Mouse (Mus musculus) myocyte (in vitro differentiated cells): ENCODE measurements around the gene Steap3. TPM values are rescaled to one million over a fixed set of nuclear protein-coding genes. Genes with fewer than 3 reads are reported as not detected.
A peak's percentile ranks its signal among the peaks of the same experiment; 100 is the strongest.

ENCODE experiments used
- H3K27me3 ChIP-seq: one replicate; pipeline ENCODE4 v1.6.1; 2011; ENCODE audit not compliant: control insufficient read depth, insufficient read depth, insufficient read length
- H3K36me3 ChIP-seq: one replicate; pipeline ENCODE4 v1.6.1; 2011; ENCODE audit not compliant: control insufficient read depth, insufficient read depth
- H3K4me2 ChIP-seq: one replicate; pipeline ENCODE4 v1.6.1; 2011; ENCODE audit warnings: low read depth, control low read depth
- H3K4me3 ChIP-seq: one replicate; pipeline ENCODE4 v1.5.1; 2011; ENCODE audit warnings: mild to moderate bottlenecking, control low read depth, moderate library complexity
- H3K79me2 ChIP-seq: one replicate; pipeline ENCODE4 v1.6.1; 2011; ENCODE audit not compliant: control insufficient read depth, insufficient read depth
- H3ac ChIP-seq: one replicate; pipeline ENCODE4 v1.6.1; 2011; ENCODE audit not compliant: control insufficient read depth, insufficient read length
- CEBPB ChIP-seq: IDR thresholded peaks from 2 replicates; pipeline ENCODE4 v1.6.1; 2011; ENCODE audit warnings: mild to moderate bottlenecking, moderate library complexity; ENCODE audit not compliant: poor library complexity, insufficient read depth, severe bottlenecking
- E2F4 ChIP-seq: IDR thresholded peaks from one replicate; pipeline ENCODE4 v1.6.1; 2011; ENCODE audit warnings: mild to moderate bottlenecking, control low read depth, moderate library complexity; ENCODE audit not compliant: insufficient read depth
- MAX ChIP-seq: IDR thresholded peaks from one replicate; pipeline ENCODE4 v1.6.1; 2011; ENCODE audit warnings: low read depth, mild to moderate bottlenecking, control low read depth
- MYOD1 ChIP-seq, 3 experiments: IDR thresholded peaks; one replicate each; pipeline ENCODE4 v1.6.1; 2011; ENCODE audit warnings: control low read depth in 2 of 3, low read depth in 2 of 3, mild to moderate bottlenecking in 2 of 3, moderate library complexity in 1 of 3; ENCODE audit not compliant: insufficient read length in 2 of 3, control insufficient read depth in 1 of 3
- MYOG ChIP-seq, 3 experiments: IDR thresholded peaks; one replicate each; pipeline ENCODE4 v1.6.1; 2011; ENCODE audit warnings: control low read depth in 2 of 3, low read depth in 2 of 3, mild to moderate bottlenecking in 2 of 3; ENCODE audit not compliant: insufficient read length in 2 of 3, control insufficient read depth in 1 of 3, insufficient read depth in 1 of 3
- POLR2A ChIP-seq: IDR thresholded peaks from one replicate; pipeline ENCODE4 v1.6.1; 2011; ENCODE audit warnings: low read depth, mild to moderate bottlenecking, control low read depth, moderate library complexity; ENCODE audit not compliant: insufficient read length
- POLR2AphosphoS2 ChIP-seq: IDR thresholded peaks from one replicate; pipeline ENCODE4 v1.6.1; 2011; ENCODE audit warnings: low read depth, control low read depth; ENCODE audit not compliant: insufficient read length
- REST ChIP-seq: IDR thresholded peaks from one replicate; pipeline ENCODE4 v1.6.1; 2011; ENCODE audit warnings: mild to moderate bottlenecking, control low read depth, moderate library complexity; ENCODE audit not compliant: insufficient read depth, insufficient read length
- SRF ChIP-seq: IDR thresholded peaks from one replicate; pipeline ENCODE4 v1.6.1; 2011; ENCODE audit warnings: low read depth; ENCODE audit not compliant: control insufficient read depth, insufficient read length
- TCF12 ChIP-seq: IDR thresholded peaks from one replicate; pipeline ENCODE4 v1.6.1; 2011; ENCODE audit warnings: mild to moderate bottlenecking, control low read depth; ENCODE audit not compliant: poor library complexity, insufficient read depth, severe bottlenecking
- TCF3 ChIP-seq: IDR thresholded peaks from one replicate; pipeline ENCODE4 v1.6.1; 2011; ENCODE audit warnings: low read depth, control low read depth; ENCODE audit not compliant: insufficient read length
- USF1 ChIP-seq: IDR thresholded peaks from one replicate; pipeline ENCODE4 v1.6.1; 2011; ENCODE audit warnings: low read depth, mild to moderate bottlenecking, control low read depth, moderate library complexity
- polyA plus RNA-seq: library from polyadenylated mRNA; unstranded; fragments of >200 nt; fragmentation: generic; extraction: Trizol; gene quantifications from one replicate; pipeline ENCODE4 v1.2.1, GENCODE M21; 2012; ENCODE audit warnings: missing spikeins

Gene Steap3
- polyA plus RNA-seq, 1 experiment: 33.7 TPM

DNA sequence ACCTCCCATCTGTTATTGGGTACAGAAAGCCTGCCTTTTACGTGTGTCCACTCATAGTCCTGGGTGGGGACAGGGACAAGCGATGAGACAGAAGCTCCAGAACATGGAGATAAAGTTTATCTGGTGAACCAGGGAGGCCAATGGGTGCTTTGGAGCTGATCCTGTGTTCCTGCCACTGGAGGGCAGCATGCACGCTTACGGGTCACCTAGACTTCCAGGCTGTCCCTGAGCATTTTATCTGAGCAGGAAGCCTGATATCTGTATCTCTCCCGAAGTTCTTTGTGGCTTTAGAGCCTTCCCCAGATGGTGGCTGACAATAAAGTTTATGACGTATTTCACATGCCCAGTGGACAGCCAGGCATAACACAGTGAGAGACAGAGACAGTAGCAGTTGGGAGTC, 41.2 kb downstream of the Steap3 start:
- Histone ChIP-seq H3K4me2 (no peak overlapping the region), H3K79me2 (no peaks in the 10 kb centered on the region), H3K4me3 (no peak overlapping the region), H3K36me3 (peaks cover 4% of the 10 kb centered on the region), H3ac (no peak overlapping the region), H3K27me3 (no peaks in the 10 kb centered on the region)
- TF ChIP-seq REST (no peak), TCF3 (no peak), POLR2A (no peak), TCF12 (no peak), MYOD1 (IDR thresholded peaks at IDR 0.05; ENCODE audit: control insufficient read depth in 1 of 3, insufficient read length in 2 of 3, low read depth in 2 of 3) (no peak), SRF (no peak), MAX (no peak), E2F4 (no peak), POLR2AphosphoS2 (no peak), USF1 (no peak), MYOG (IDR thresholded peaks at IDR 0.05; ENCODE audit: control insufficient read depth in 1 of 3, insufficient read depth in 1 of 3, insufficient read length in 2 of 3, low read depth in 2 of 3) (no peak), CEBPB (no peak)

DNA sequence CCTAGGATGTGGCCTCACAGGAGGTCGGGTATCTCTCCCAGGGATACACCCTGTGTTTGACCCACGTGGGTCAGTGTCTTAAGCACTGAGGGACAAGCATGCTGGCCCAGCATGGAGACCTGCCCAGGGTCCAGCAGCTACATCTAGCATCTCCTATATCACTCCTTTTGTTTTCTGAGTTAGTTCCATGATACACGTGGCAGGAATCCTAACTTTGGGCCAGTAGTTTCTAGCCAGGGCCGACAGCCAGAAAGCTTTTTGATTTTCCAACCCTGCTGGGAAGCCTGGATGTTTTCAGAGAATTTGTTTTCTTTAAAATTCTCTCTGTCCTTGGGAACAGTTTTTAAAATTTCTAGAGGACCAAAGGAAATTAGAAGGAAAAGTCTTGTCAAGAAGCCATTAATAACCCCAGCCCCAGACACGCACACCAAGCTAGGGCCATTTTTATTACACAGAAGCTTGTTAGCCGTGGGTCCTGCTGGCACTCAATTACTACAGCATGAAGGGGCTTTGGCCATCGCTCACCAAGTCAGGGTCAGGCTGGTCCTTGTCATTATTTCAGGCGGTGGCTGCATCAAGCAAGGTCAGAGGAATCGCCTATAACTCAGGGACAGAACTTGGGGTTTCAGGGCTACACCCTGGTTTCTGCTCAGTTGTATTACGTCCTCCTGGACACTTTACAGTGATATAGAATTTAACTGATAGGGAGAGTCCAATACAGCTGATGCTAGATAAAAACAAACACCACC, 42.6 kb downstream of the Steap3 start:
- Histone ChIP-seq H3K4me2 (no peak overlapping the region), H3ac (no peak overlapping the region), H3K4me3 (no peak overlapping the region), H3K27me3 (no peaks in the 10 kb centered on the region), H3K36me3 (peaks cover 4% of the 10 kb centered on the region), H3K79me2 (no peaks in the 10 kb centered on the region)
- no peak for TF ChIP-seq CEBPB
- TF ChIP-seq TCF12: no peak
- TF ChIP-seq REST: no peak
- TF ChIP-seq E2F4: no peak
- no peak for TF ChIP-seq POLR2AphosphoS2
- no peak for TF ChIP-seq SRF
- no peak for TF ChIP-seq USF1
- no peak for TF ChIP-seq MYOD1 (IDR thresholded peaks at IDR 0.05; ENCODE audit: control insufficient read depth in 1 of 3, insufficient read length in 2 of 3, low read depth in 2 of 3)
- TF ChIP-seq POLR2A: no peak
- no peak for TF ChIP-seq TCF3
- no peak for TF ChIP-seq MYOG (IDR thresholded peaks at IDR 0.05; ENCODE audit: control insufficient read depth in 1 of 3, insufficient read depth in 1 of 3, insufficient read length in 2 of 3, low read depth in 2 of 3)
- no peak for TF ChIP-seq MAX

DNA sequence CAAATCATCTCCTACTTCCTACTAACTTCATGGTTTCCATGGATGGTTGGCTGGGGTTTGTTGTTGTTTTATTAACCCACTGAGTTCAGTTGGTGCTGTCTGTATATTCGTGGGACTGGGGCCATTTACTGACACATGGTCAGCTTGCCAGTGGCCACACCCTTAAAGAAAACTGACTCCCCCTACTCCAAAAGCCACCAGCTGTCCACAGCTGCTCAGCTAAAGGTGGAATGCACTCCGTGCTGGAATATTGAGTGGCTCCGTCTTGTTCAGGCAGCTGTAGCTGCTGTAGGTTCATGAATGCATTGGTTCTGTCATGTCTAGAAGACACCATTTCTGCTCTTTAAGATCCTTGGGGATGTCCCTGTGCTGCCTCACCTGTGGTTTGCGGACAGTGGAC, 48.9 kb downstream of the Steap3 start:
- Histone ChIP-seq H3K36me3 (peaks cover 4% of the 10 kb centered on the region), H3K4me3 (no peak overlapping the region), H3ac (no peak overlapping the region), H3K27me3 (no peaks in the 10 kb centered on the region), H3K79me2 (no peaks in the 10 kb centered on the region), H3K4me2 (no peak overlapping the region)
- TF ChIP-seq MYOG (IDR thresholded peaks at IDR 0.05; ENCODE audit: control insufficient read depth in 1 of 3, insufficient read depth in 1 of 3, insufficient read length in 2 of 3, low read depth in 2 of 3) (no peak), POLR2A (no peak), TCF3 (no peak), CEBPB (no peak), MAX (no peak), MYOD1 (IDR thresholded peaks at IDR 0.05; ENCODE audit: control insufficient read depth in 1 of 3, insufficient read length in 2 of 3, low read depth in 2 of 3) (peak in 1 of 3 experiments; percentile 22), E2F4 (no peak)

DNA sequence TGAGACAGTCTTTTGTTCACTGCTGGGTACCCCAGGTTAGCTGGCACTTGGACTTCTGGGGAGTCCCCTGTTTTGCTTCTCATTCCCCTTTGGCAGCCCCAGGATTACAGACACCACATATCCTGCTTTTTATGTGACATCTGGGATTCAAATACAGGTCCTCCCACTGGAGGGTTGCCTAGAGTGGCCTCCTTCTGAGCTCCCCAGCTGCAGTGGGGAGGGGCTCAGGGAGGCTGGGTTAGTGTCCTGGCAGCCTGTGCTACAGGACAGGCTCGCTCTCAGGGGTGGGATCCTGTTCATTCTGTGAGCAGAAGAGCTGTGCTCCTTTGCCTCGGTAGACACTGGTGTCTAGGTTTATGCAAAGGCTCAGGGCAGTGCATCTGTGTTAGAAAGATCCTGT, 51.2 kb downstream of the Steap3 start:
- H3K36me3 ChIP-seq: no peaks in the 10 kb centered on the region
- TF ChIP-seq POLR2AphosphoS2: no peak
- TF ChIP-seq POLR2A: no peak
- no peak for TF ChIP-seq USF1
- TF ChIP-seq MYOG (IDR thresholded peaks at IDR 0.05; ENCODE audit: control insufficient read depth in 1 of 3, insufficient read depth in 1 of 3, insufficient read length in 2 of 3, low read depth in 2 of 3): no peak
- TF ChIP-seq TCF12: no peak
- no peak for TF ChIP-seq REST
- TF ChIP-seq TCF3: no peak
- TF ChIP-seq SRF: no peak
- TF ChIP-seq E2F4: no peak
- TF ChIP-seq MYOD1 (IDR thresholded peaks at IDR 0.05; ENCODE audit: control insufficient read depth in 1 of 3, insufficient read length in 2 of 3, low read depth in 2 of 3): no peak
- TF ChIP-seq MAX: no peak
- no peak for TF ChIP-seq CEBPB
- no peaks in the 10 kb centered on the region for H3K27me3 ChIP-seq
- no peak overlapping the region for H3K4me2 ChIP-seq
- H3ac ChIP-seq: no peak overlapping the region
- H3K79me2 ChIP-seq: no peaks in the 10 kb centered on the region
- no peak overlapping the region for H3K4me3 ChIP-seq

DNA sequence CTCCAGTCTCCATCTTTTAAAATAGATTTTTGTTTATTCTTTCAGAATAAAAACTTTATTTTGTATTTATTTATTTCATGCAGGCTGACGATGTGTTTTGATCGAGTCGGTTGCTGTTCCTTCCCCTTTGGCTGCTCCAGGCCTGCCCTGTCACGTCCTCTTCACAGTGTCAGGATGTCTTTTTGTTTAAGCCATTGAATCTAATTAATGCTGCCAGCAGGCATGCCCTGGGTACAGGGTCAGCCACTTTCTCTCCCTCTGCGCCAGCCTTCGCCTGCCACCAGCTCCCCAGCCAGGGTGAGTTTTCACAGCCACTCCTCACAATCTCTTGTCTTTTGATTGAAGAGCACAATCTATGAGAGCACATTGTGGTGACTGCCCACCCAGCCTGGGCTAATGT, 51.7 kb downstream of the Steap3 start:
- TF ChIP-seq POLR2A: no peak
- H3K79me2 ChIP-seq: no peaks in the 10 kb centered on the region
- no peak overlapping the region for H3K4me2 ChIP-seq
- H3K27me3 ChIP-seq: no peaks in the 10 kb centered on the region
- no peak overlapping the region for H3ac ChIP-seq
- no peaks in the 10 kb centered on the region for H3K36me3 ChIP-seq
- no peak overlapping the region for H3K4me3 ChIP-seq
